Mouse (Mus musculus) B cell, adult (primary cell): Measurements from ENCODE around the gene Msh2. TPM values are rescaled to one million over a fixed set of nuclear protein-coding genes. Genes with fewer than 3 reads are reported as not detected.

Experiments
- total RNA-seq: library from RNA; stranded (reverse); gene quantifications from 4 replicates; pipeline ENCODE4 v1.2.4, GENCODE M21; 2023; ENCODE audit not compliant: inconsistent age

The Msh2 gene
- 29.8 to 39.8 TPM (median 36.1 TPM) in 4 replicates for total RNA-seq

GRCm38 (mm10) chr17:87671890-87672660 lies at the start of gene Msh2:
TSS of gene Msh2 (plus strand) at chr17:87672330.

Other genes starting within 250 kb of the Msh2 start
- gene Stpg4, start 244.6 kb upstream of the Msh2 start, total RNA-seq: 0.75 to 1.7 TPM (median 1.3 TPM) in 3 of 4 replicates, not detected in the other
- gene Calm2, start 225.4 kb upstream of the Msh2 start, total RNA-seq: 426 to 475 TPM (median 455 TPM) in 4 replicates
- 0.96 to 2.0 TPM (median 1.5 TPM) in 4 replicates for gene Epcam, start 36.4 kb upstream of the Msh2 start, total RNA-seq
- not detected in 4 replicates for gene Kcnk12, start 125.7 kb downstream of the Msh2 start, total RNA-seq
- not detected in 4 replicates for gene Rpl36-ps4, start 248.6 kb downstream of the Msh2 start, total RNA-seq